Mouse (Mus musculus): ENCODE data around the gene Rpl36al. TPM values are rescaled to one million over a fixed set of nuclear protein-coding genes. Genes with fewer than 3 reads are reported as not detected.
"Not testable (repeated sequence)": the region's sequence is repeated elsewhere in the genome, so short reads cannot be mapped to it uniquely, and the experiment has no call there.

Gene Rpl36al
- polyA plus RNA-seq, 1 experiment, result 360 TPM

- DNase-seq, result peak; percentile 44 to 52
- H3K27me3 ChIP-seq (ENCODE audit: control insufficient read depth, insufficient read depth, low read length), result no peaks in the 10 kb centered on the region
- no peaks in the 10 kb centered on the region for H3K4me1 ChIP-seq (ENCODE audit: control insufficient read depth, insufficient read depth, low read length)
- H3K4me3 ChIP-seq (replicated peaks; ENCODE audit: insufficient read depth, low read depth, low read length), result peak overlapping the region; percentile 15
- no peak overlapping the region for H3K27ac ChIP-seq (ENCODE audit: insufficient read depth, low read length)
- WGBS, result 3% methylated on average over 9 of the region's 9 CpGs
- TF ChIP-seq CTCF (IDR thresholded peaks at IDR 0.05; ENCODE audit: borderline replicate concordance, insufficient read depth, low read depth, low read length) (0 out of 2 replicates have a peak, but pooled peaks have one; percentile 22), POLR2A (IDR thresholded peaks at IDR 0.05; ENCODE audit: borderline replicate concordance, insufficient read depth, low read length) (no peak)
Measured at GRCm38 (mm10) chr12:69159578-69159940, 24.3 kb downstream of the Rpl36al start.

GRCm38 (mm10) chr12:69158765-69159577, 24.9 kb downstream of the Rpl36al start, which contains the start of gene Rps29:
Gene Rps29, minus strand, starts transcription at chr12:69159186.
- not testable (repeated sequence) for H3K27me3 ChIP-seq (ENCODE audit: control insufficient read depth, insufficient read depth, low read length); H3K4me1 ChIP-seq (ENCODE audit: control insufficient read depth, insufficient read depth, low read length)
- H3K4me3 ChIP-seq (replicated peaks; ENCODE audit: insufficient read depth, low read depth, low read length), result peak within 1 kb of the TSS; percentile 79
- TF ChIP-seq POLR2A (IDR thresholded peaks at IDR 0.05; ENCODE audit: borderline replicate concordance, insufficient read depth, low read length), result peak; percentile 82; the same call in 1 of the 2 replicates
- peak within 1 kb of the TSS; percentile 74 for H3K27ac ChIP-seq (ENCODE audit: insufficient read depth, low read length)
- DNase-seq, result peak; percentile 98 to 99
- under 1% methylated on average over 59 of the region's 68 CpGs for WGBS

- peak overlapping the region; percentile 79 for H3K4me3 ChIP-seq (replicated peaks; ENCODE audit: insufficient read depth, low read depth, low read length)
- no peaks in the 10 kb centered on the region for H3K4me1 ChIP-seq (ENCODE audit: control insufficient read depth, insufficient read depth, low read length)
- DNase-seq, result no peak
- 0% methylated on average over 19 of the region's 19 CpGs for WGBS
- TF ChIP-seq POLR2A (IDR thresholded peaks at IDR 0.05; ENCODE audit: borderline replicate concordance, insufficient read depth, low read length) (no peak), CTCF (IDR thresholded peaks at IDR 0.05; ENCODE audit: borderline replicate concordance, insufficient read depth, low read depth, low read length) (no peak)
- no peaks in the 10 kb centered on the region for H3K27me3 ChIP-seq (ENCODE audit: control insufficient read depth, insufficient read depth, low read length)
- peak overlapping the region; percentile 74 for H3K27ac ChIP-seq (ENCODE audit: insufficient read depth, low read length)
Measured at GRCm38 (mm10) chr12:69158366-69158764, 25.5 kb downstream of the Rpl36al start.

- TF ChIP-seq CTCF (IDR thresholded peaks at IDR 0.05; ENCODE audit: borderline replicate concordance, insufficient read depth, low read depth, low read length), result no peak
- TF ChIP-seq POLR2A (IDR thresholded peaks at IDR 0.05; ENCODE audit: borderline replicate concordance, insufficient read depth, low read length), result no peak
- DNase-seq, result no peak
- Histone ChIP-seq H3K27ac (ENCODE audit: insufficient read depth, low read length) (no peak overlapping the region), H3K4me1 (ENCODE audit: control insufficient read depth, insufficient read depth, low read length) (no peaks in the 10 kb centered on the region), H3K4me3 (replicated peaks; ENCODE audit: insufficient read depth, low read depth, low read length) (no peak overlapping the region), H3K27me3 (ENCODE audit: control insufficient read depth, insufficient read depth, low read length) (no peaks in the 10 kb centered on the region)
- WGBS, result 99% methylated on average over 2 of the region's 2 CpGs
Measured at GRCm38 (mm10) chr12:69157107-69157506, 26.8 kb downstream of the Rpl36al start.

GRCm38 (mm10) chr12:69156436-69156835, 27.4 kb downstream of the Rpl36al start:
- no peaks in the 10 kb centered on the region for H3K4me1 ChIP-seq (ENCODE audit: control insufficient read depth, insufficient read depth, low read length)
- no peak for DNase-seq
- H3K27ac ChIP-seq (ENCODE audit: insufficient read depth, low read length), result no peak overlapping the region
- no peaks in the 10 kb centered on the region for H3K27me3 ChIP-seq (ENCODE audit: control insufficient read depth, insufficient read depth, low read length)
- H3K4me3 ChIP-seq (replicated peaks; ENCODE audit: insufficient read depth, low read depth, low read length), result no peak overlapping the region
- 67% methylated on average over 4 of the region's 4 CpGs for WGBS
- TF ChIP-seq POLR2A (IDR thresholded peaks at IDR 0.05; ENCODE audit: borderline replicate concordance, insufficient read depth, low read length) (no peak), CTCF (IDR thresholded peaks at IDR 0.05; ENCODE audit: borderline replicate concordance, insufficient read depth, low read depth, low read length) (no peak)

GRCm38 (mm10) chr12:69155923-69156322, 28.0 kb downstream of the Rpl36al start:
- TF ChIP-seq POLR2A (IDR thresholded peaks at IDR 0.05; ENCODE audit: borderline replicate concordance, insufficient read depth, low read length) (no peak), CTCF (IDR thresholded peaks at IDR 0.05; ENCODE audit: borderline replicate concordance, insufficient read depth, low read depth, low read length) (no peak)
- 85% methylated on average over 2 of the region's 2 CpGs for WGBS

GRCm38 (mm10) chr12:69150049-69150448, 33.8 kb downstream of the Rpl36al start:
- Histone ChIP-seq H3K27ac (ENCODE audit: insufficient read depth, low read length) (no peak overlapping the region), H3K4me3 (replicated peaks; ENCODE audit: insufficient read depth, low read depth, low read length) (no peak overlapping the region), H3K4me1 (ENCODE audit: control insufficient read depth, insufficient read depth, low read length) (no peaks in the 10 kb centered on the region), H3K27me3 (ENCODE audit: control insufficient read depth, insufficient read depth, low read length) (no peaks in the 10 kb centered on the region)
- WGBS, result 89% methylated on average over 13 of the region's 13 CpGs
- no peak for DNase-seq
- no peak for TF ChIP-seq POLR2A (IDR thresholded peaks at IDR 0.05; ENCODE audit: borderline replicate concordance, insufficient read depth, low read length)
- no peak for TF ChIP-seq CTCF (IDR thresholded peaks at IDR 0.05; ENCODE audit: borderline replicate concordance, insufficient read depth, low read depth, low read length)

More at GRCm38 (mm10) chr12:69155923-69156322, 28.0 kb downstream of the Rpl36al start:
- H3K27ac ChIP-seq (ENCODE audit: insufficient read depth, low read length), result no peak overlapping the region
- H3K4me1 ChIP-seq (ENCODE audit: control insufficient read depth, insufficient read depth, low read length), result no peaks in the 10 kb centered on the region
- H3K4me3 ChIP-seq (replicated peaks; ENCODE audit: insufficient read depth, low read depth, low read length), result no peak overlapping the region
- DNase-seq, result no peak
- H3K27me3 ChIP-seq (ENCODE audit: control insufficient read depth, insufficient read depth, low read length), result no peaks in the 10 kb centered on the region

- Histone ChIP-seq H3K4me3 (replicated peaks; ENCODE audit: insufficient read depth, low read depth, low read length) (no peak overlapping the region), H3K27ac (ENCODE audit: insufficient read depth, low read length) (no peak overlapping the region), H3K4me1 (ENCODE audit: control insufficient read depth, insufficient read depth, low read length) (no peaks in the 10 kb centered on the region), H3K27me3 (ENCODE audit: control insufficient read depth, insufficient read depth, low read length) (no peaks in the 10 kb centered on the region)
- TF ChIP-seq POLR2A (IDR thresholded peaks at IDR 0.05; ENCODE audit: borderline replicate concordance, insufficient read depth, low read length) (no peak), CTCF (IDR thresholded peaks at IDR 0.05; ENCODE audit: borderline replicate concordance, insufficient read depth, low read depth, low read length) (no peak)
- 95% methylated on average over 5 of the region's 5 CpGs for WGBS
- no peak for DNase-seq
Measured at GRCm38 (mm10) chr12:69147166-69147735, 36.6 kb downstream of the Rpl36al start.

Data from cerebellum, adult 2 months (tissue).